11 mouse cellular contexts compared by ENCODE assay signal in genomic region chr1:157081076-157081804, GRCm38 (mm10). TPM values are rescaled to one million over a fixed set of nuclear protein-coding genes. Genes with fewer than 3 reads are reported as not detected.
DNase-seq lines count a peak whose midpoint lies in the region; ATAC-seq and TF ChIP-seq lines count a peak whose summit lies in the region.
"Had no signal": no experiment of that assay in that cellular context is flagged by ENCODE, and none has a peak within 500 bp of the region (broad histone marks: within the 10 kb centered on the region; RNA-seq: fewer than 3 reads in every experiment).

No protein-coding gene starts in this region.

- no peaks in the 10 kb centered on the region for H3K27me3 ChIP-seq in heart, postnatal 0 days (ENCODE audit: control insufficient read depth, insufficient read depth, low read length)
- no peaks in the 10 kb centered on the region for H3K27me3 ChIP-seq in limb, embryonic 11.5 days (ENCODE audit: control insufficient read depth, insufficient read depth, low read length)
- H3K27me3 ChIP-seq: neural tube, embryonic 12.5 days had no signal

- ATAC-seq in heart, postnatal 0 days (ENCODE audit: insufficient read depth, low read depth) = no peak
- ATAC-seq in limb, embryonic 11.5 days (ENCODE audit: insufficient number of reproducible peaks, low FRiP score, low TSS enrichment, low read depth) = no peak
- ATAC-seq in inflammation-experienced regulatory T-cells, adult 6 months = no peak
- ATAC-seq in cerebellum, adult (ENCODE audit: insufficient number of reproducible peaks, low FRiP score, low TSS enrichment) = no peak

- no peak overlapping the region for H3K4me2 ChIP-seq in heart, postnatal 0 days (ENCODE audit: low read depth, low read length)
- H3K4me2 ChIP-seq in limb, embryonic 11.5 days (ENCODE audit: low read depth, severe bottlenecking) = no peak overlapping the region
- H3K4me2 ChIP-seq: neural tube, embryonic 12.5 days had no signal

- H3K4me1 ChIP-seq in heart, postnatal 0 days (ENCODE audit: control insufficient read depth, insufficient read depth) = peaks cover 4% of the 10 kb centered on the region; the same call in 1 of the 2 replicates
- H3K4me1 ChIP-seq in limb, embryonic 11.5 days (ENCODE audit: control insufficient read depth, insufficient read depth, low read length) = 0 out of 2 replicates have a peak, but pooled peaks cover 2% of the 10 kb centered on the region

- H3K9me3 ChIP-seq in heart, postnatal 0 days (replicated peaks; ENCODE audit: control insufficient read depth, low read length) = no peaks in the 10 kb centered on the region
- H3K9me3 ChIP-seq in limb, embryonic 11.5 days (ENCODE audit: control insufficient read depth, low read length) = no peaks in the 10 kb centered on the region
- H3K9me3 ChIP-seq: neural tube, embryonic 12.5 days had no signal

- DNase-seq in heart, postnatal 0 days (ENCODE audit: low spot score) = no peak
- no peak for DNase-seq in heart, adult 18-20 months
- DNase-seq in 416B (ENCODE audit: low read depth) = peak; percentile 79
- DNase-seq in adipocyte (ENCODE audit: low spot score) = peak; percentile 21
- DNase-seq in limb, embryonic 11.5 days (ENCODE audit: low spot score) = peak; percentile 67
- DNase-seq in ovary, adult 18-20 months (ENCODE audit: low spot score) = no peak

- no peak overlapping the region for H3K4me3 ChIP-seq in heart, postnatal 0 days (ENCODE audit: low read depth, low read length)
- H3K4me3 ChIP-seq in limb, embryonic 11.5 days (ENCODE audit: low read depth, low read length) = no peak overlapping the region
- H3K4me3 ChIP-seq: neural tube, embryonic 12.5 days had no signal

- no peaks in the 10 kb centered on the region for H3K36me3 ChIP-seq in heart, postnatal 0 days (replicated peaks; ENCODE audit: control insufficient read depth, insufficient read depth, low read length)
- no peaks in the 10 kb centered on the region for H3K36me3 ChIP-seq in limb, embryonic 11.5 days (ENCODE audit: control insufficient read depth, insufficient read depth, low read length)
- H3K36me3 ChIP-seq: neural tube, embryonic 12.5 days had no signal

- no peak overlapping the region for H3K27ac ChIP-seq in heart, postnatal 0 days (ENCODE audit: low read depth)
- no peak overlapping the region for H3K27ac ChIP-seq in limb, embryonic 11.5 days (replicated peaks; ENCODE audit: low read depth, low read length)
- H3K27ac ChIP-seq: neural tube, embryonic 12.5 days had no signal

- no peak for TF ChIP-seq EP300 in heart, postnatal 0 days (IDR thresholded peaks at IDR 0.05; ENCODE audit: low read depth)

- H3K9ac ChIP-seq in heart, postnatal 0 days (replicated peaks; ENCODE audit: low read depth, low read length) = no peak overlapping the region
- no peak overlapping the region for H3K9ac ChIP-seq in limb, embryonic 11.5 days (ENCODE audit: low read length)
- H3K9ac ChIP-seq: neural tube, embryonic 12.5 days had no signal

- TF ChIP-seq CTCF in heart, postnatal 0 days (IDR thresholded peaks at IDR 0.05; ENCODE audit: low read depth) = peak; percentile 49

- 43% methylated on average over 15 of the region's 15 CpGs for WGBS in heart, postnatal 0 days
- 52% methylated on average over 15 of the region's 15 CpGs for WGBS in limb, embryonic 11.5 days

RNA-seq across cellular contexts. Expression of gene Tex35, which starts 27.2 kb away (rescaled TPM):
- total RNA-seq in heart, postnatal 0 days (2014; rRNA removed; ENCODE audit: low replicate concordance) = not detected in 2 replicates
- polyA plus RNA-seq in heart, postnatal 0 days (2015; fragmentation: Nextera tagmentation; extraction: Ambion mirVana) = not detected in 2 replicates
- not detected for total RNA-seq in heart, adult 18-20 months (2021)
- not detected in 2 replicates for polyA plus RNA-seq in limb, embryonic 11.5 days (2014; fragmentation: Nextera tagmentation; extraction: Ambion mirVana)
- under 1 TPM in 1 of 3 experiments, not detected in 2; 0.43 TPM for polyA plus RNA-seq in inflammation-experienced regulatory T-cells, adult 6 months (2017; shearing (Covaris generic))
- total RNA-seq: adrenal gland, postnatal 36 days had no signal
- polyA plus RNA-seq: heart, embryonic 16.5 days; neural tube, embryonic 12.5 days had no signal

Comparison
In these comparisons a context has a peak if more than half of its experiments do, and no peak if none do; other contexts are left out.
1. DNase-seq: peak in 416B (single experiment), adipocyte (single experiment) and limb, embryonic 11.5 days (single experiment); none in heart, postnatal 0 days (single experiment), heart, adult 18-20 months (0 of 2) and ovary, adult 18-20 months (single experiment).